Mouse (Mus musculus): ENCODE results near the gene Tbcb. TPM values are rescaled to one million over a fixed set of nuclear protein-coding genes. Genes with fewer than 3 reads are reported as not detected.

The Tbcb gene
- polyA plus RNA-seq (2016; fragmentation: Nextera tagmentation; extraction: Ambion mirVana), result 270 and 275 TPM in 2 replicates

DNA sequence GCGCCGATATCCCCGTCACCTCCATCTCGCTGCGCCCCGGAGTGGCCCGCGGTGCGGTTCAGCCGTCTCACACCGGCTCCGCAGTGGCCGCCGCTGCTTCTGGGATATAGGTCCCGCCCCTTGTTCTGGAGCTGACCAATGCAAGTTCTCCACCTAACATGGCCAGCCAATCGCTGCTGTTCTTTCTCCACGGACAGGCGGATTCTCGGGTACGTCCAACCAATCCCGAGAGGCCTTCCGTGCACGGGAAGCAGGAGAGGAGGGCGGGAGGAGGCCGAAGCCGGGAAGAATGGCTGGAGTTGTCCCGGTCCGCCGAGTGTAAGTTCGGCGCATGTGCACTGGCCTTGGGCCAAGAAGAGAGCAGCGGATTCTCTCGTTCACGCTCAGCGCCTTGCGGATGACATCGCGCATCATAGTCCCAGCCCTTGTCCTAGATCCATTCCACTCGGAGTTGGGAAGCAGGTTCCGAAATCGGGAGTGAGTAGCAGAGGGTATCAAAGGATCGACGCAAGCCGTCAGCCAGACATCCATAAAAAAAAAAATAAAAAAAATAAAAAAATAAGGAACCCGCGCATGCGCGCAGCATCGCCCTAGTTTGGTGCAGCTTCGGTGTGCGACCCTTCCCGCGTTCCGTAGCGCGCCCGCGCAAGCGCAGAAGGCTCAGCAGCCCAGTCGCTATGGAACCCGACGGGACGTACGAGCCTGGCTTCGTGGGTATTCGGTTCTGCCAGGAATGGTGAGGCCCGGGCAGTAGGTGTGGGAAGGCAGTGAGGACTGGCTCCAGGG is at the start of gene Tbcb, which contains the start of gene Polr2i:
Tbcb (minus strand) TSS at position 604 of the 786 bp plus-strand sequence.
Polr2i (plus strand) TSS at position 280 of the 786 bp plus-strand sequence.
- H3K4me1 ChIP-seq, result peaks cover 23% of the 10 kb centered on the region
- peak within 1 kb of the TSS; percentile 92 for H3K27ac ChIP-seq (replicated peaks)
- no peaks in the 10 kb centered on the region for H3K27me3 ChIP-seq (replicated peaks; ENCODE audit: low read depth, poor library complexity, severe bottlenecking)
- H3K4me3 ChIP-seq, result peak within 1 kb of the TSS; percentile 68
- under 1% methylated on average over 67 of the region's 67 CpGs for WGBS
- peaks cover 54% of the 10 kb centered on the region for H3K36me3 ChIP-seq (replicated peaks)
- peak; percentile 97 for DNase-seq (ENCODE audit: low spot score)
- H3K9me3 ChIP-seq, result no peaks in the 10 kb centered on the region

DNA sequence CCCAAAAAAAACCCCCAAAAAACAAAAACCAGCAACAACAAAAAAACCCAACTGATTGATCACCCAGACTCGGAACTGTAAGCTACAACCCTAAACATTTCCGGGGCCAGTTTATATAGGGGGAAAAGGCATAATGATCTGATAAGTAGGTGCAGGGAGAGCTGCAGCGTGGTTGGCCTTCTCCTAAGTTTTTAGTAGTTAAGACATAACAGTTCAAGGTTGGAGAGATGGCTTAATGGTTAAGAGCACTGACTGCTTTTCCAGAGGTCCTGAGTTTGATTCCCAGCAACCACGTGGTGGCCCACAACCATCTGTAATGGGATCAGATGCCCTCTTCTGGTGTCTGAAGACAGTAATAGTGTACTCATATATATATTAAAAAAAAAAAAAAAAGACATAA is 49.5 kb upstream of the Tbcb start:
- 82% methylated on average over 4 of the region's 4 CpGs for WGBS
- no peaks in the 10 kb centered on the region for H3K27me3 ChIP-seq (replicated peaks; ENCODE audit: low read depth, poor library complexity, severe bottlenecking)
- no peaks in the 10 kb centered on the region for H3K36me3 ChIP-seq (replicated peaks)
- no peaks in the 10 kb centered on the region for H3K9me3 ChIP-seq
- H3K4me1 ChIP-seq, result peaks cover 20% of the 10 kb centered on the region
- no peak for DNase-seq (ENCODE audit: low spot score)
- no peak overlapping the region; the same call in 1 of the 2 replicates for H3K4me3 ChIP-seq
- H3K27ac ChIP-seq (replicated peaks), result no peak overlapping the region

GRCm38 (mm10) chr7:30280670-30281138 is 48.6 kb upstream of the Tbcb start:
- H3K27ac ChIP-seq (replicated peaks), result peak overlapping the region; percentile 86
- H3K4me3 ChIP-seq, result peak overlapping the region; percentile 78
- peak; percentile 85 for DNase-seq (ENCODE audit: low spot score)
- H3K9me3 ChIP-seq, result no peaks in the 10 kb centered on the region
- peaks cover 20% of the 10 kb centered on the region for H3K4me1 ChIP-seq
- under 1% methylated on average over 20 of the region's 20 CpGs for WGBS
- H3K36me3 ChIP-seq (replicated peaks), result no peaks in the 10 kb centered on the region
- H3K27me3 ChIP-seq (replicated peaks; ENCODE audit: low read depth, poor library complexity, severe bottlenecking), result no peaks in the 10 kb centered on the region

GRCm38 (mm10) chr7:30279951-30280669 is 48.0 kb upstream of the Tbcb start, which contains the start of the genes Thap8 and Wdr62:
TSS of gene Thap8 (plus strand) at chr7:30280094.
TSS of gene Wdr62 (minus strand) at chr7:30280419.
- H3K4me3 ChIP-seq, result peak within 1 kb of the TSS; percentile 78
- no peaks in the 10 kb centered on the region for H3K27me3 ChIP-seq (replicated peaks; ENCODE audit: low read depth, poor library complexity, severe bottlenecking)
- H3K9me3 ChIP-seq, result no peaks in the 10 kb centered on the region
- no peaks in the 10 kb centered on the region for H3K36me3 ChIP-seq (replicated peaks)
- H3K4me1 ChIP-seq, result peaks cover 20% of the 10 kb centered on the region
- peak within 1 kb of the TSS; percentile 86 for H3K27ac ChIP-seq (replicated peaks)
- WGBS, result under 1% methylated on average over 49 of the region's 49 CpGs
- DNase-seq (ENCODE audit: low spot score), result peak; percentile 95

- peak overlapping the region; percentile 86 for H3K27ac ChIP-seq (replicated peaks)
- H3K9me3 ChIP-seq, result no peaks in the 10 kb centered on the region
- H3K36me3 ChIP-seq (replicated peaks), result no peaks in the 10 kb centered on the region
- peak overlapping the region; percentile 78 for H3K4me3 ChIP-seq
- peaks cover 20% of the 10 kb centered on the region for H3K4me1 ChIP-seq
- no peak for DNase-seq (ENCODE audit: low spot score)
- no peaks in the 10 kb centered on the region for H3K27me3 ChIP-seq (replicated peaks; ENCODE audit: low read depth, poor library complexity, severe bottlenecking)
- under 1% methylated on average over 6 of the region's 6 CpGs for WGBS
Measured at GRCm38 (mm10) chr7:30279536-30279935, 47.5 kb upstream of the Tbcb start.

- H3K36me3 ChIP-seq (replicated peaks), result 0 out of 2 replicates have a peak, but pooled peaks cover 1% of the 10 kb centered on the region
- H3K4me3 ChIP-seq, result peak overlapping the region; percentile 78; the same call in 1 of the 2 replicates
- peaks cover 20% of the 10 kb centered on the region for H3K4me1 ChIP-seq
- no peaks in the 10 kb centered on the region for H3K27me3 ChIP-seq (replicated peaks; ENCODE audit: low read depth, poor library complexity, severe bottlenecking)
- no peak overlapping the region for H3K27ac ChIP-seq (replicated peaks)
- WGBS, result 52% methylated on average over 2 of the region's 2 CpGs
- DNase-seq (ENCODE audit: low spot score), result no peak
- no peaks in the 10 kb centered on the region for H3K9me3 ChIP-seq
Measured at GRCm38 (mm10) chr7:30278911-30279310, 46.8 kb upstream of the Tbcb start.

DNA sequence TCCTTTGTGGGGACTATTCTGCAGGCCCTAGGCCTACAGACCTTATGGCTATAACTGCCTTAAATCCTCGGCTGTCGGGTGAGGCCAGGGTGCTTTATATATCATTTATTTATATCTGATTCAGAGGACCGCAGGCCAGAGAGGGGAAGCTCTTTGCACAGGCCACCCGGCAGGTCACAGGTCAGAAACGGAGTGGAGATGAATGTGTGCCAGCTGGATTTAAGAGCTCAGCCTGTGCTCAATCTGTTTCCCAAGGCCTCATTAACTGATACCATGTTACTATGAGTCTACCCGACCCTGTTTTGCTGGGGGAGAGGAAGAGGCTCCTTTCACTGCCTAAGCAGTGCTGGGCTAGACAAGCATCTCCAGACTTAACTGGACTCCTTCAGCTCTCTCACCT is 42.3 kb upstream of the Tbcb start:
- Histone ChIP-seq H3K4me3 (no peak overlapping the region), H3K27ac (replicated peaks) (no peak overlapping the region), H3K27me3 (replicated peaks; ENCODE audit: low read depth, poor library complexity, severe bottlenecking) (no peaks in the 10 kb centered on the region), H3K36me3 (replicated peaks) (peaks cover 45% of the 10 kb centered on the region), H3K9me3 (no peaks in the 10 kb centered on the region), H3K4me1 (peaks cover 7% of the 10 kb centered on the region)
- 77% methylated on average over 6 of the region's 6 CpGs for WGBS
- DNase-seq (ENCODE audit: low spot score), result no peak

- peaks cover 91% of the 10 kb centered on the region for H3K36me3 ChIP-seq (replicated peaks)
- H3K4me3 ChIP-seq, result no peak overlapping the region
- H3K27me3 ChIP-seq (replicated peaks; ENCODE audit: low read depth, poor library complexity, severe bottlenecking), result no peaks in the 10 kb centered on the region
- 90% methylated on average over 4 of the region's 4 CpGs for WGBS
- H3K4me1 ChIP-seq, result no peaks in the 10 kb centered on the region
- H3K9me3 ChIP-seq, result no peaks in the 10 kb centered on the region
- H3K27ac ChIP-seq (replicated peaks), result no peak overlapping the region
- DNase-seq (ENCODE audit: low spot score), result no peak
Measured at GRCm38 (mm10) chr7:30269641-30270040, 37.6 kb upstream of the Tbcb start.

DNA sequence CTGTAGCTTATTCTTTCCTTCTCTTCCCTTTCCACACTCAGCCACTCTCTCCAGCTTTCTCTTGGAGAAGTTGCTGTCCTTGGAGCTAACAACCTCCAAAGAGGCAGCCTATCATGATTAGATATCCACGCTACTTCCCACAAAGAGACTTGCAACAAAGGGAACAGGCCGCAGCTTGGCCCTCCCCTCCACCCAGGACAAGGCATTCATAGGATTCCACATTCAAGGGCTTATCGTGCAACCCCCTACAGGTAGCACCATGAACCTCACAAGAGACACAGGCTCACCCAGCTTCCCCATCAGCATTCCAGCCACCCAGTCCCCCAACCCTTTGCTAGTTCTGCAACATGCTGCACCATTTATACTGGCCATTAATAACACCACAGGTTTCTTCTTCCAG is 34.7 kb upstream of the Tbcb start:
- WGBS, result 89% methylated on average over 3 of the region's 3 CpGs
- H3K36me3 ChIP-seq (replicated peaks), result peaks cover 89% of the 10 kb centered on the region
- H3K27me3 ChIP-seq (replicated peaks; ENCODE audit: low read depth, poor library complexity, severe bottlenecking), result no peaks in the 10 kb centered on the region
- H3K4me1 ChIP-seq, result no peaks in the 10 kb centered on the region
- no peaks in the 10 kb centered on the region for H3K9me3 ChIP-seq
- no peak overlapping the region for H3K4me3 ChIP-seq
- no peak overlapping the region for H3K27ac ChIP-seq (replicated peaks)
- no peak for DNase-seq (ENCODE audit: low spot score)

DNA sequence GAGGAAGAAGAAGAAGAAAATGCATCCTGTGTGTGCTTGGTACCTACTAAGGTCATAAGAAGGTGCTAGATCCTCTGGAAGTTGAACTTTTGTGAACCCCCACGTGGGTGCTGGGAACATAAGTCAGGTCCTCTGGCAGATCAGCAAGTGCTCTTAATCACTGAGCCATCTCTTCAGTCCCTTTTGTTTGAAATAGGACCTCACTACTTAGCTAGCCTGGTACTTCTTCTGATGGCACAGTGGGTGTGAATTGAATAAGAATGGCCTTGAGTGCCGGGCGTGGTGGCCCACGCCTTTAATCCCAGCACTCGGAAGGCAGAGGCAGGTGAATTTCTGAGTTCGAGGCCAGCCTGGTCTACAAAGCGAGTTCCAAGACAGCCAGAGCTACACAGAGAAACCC is 33.9 kb upstream of the Tbcb start:
- Histone ChIP-seq H3K9me3 (no peaks in the 10 kb centered on the region), H3K27ac (replicated peaks) (no peak overlapping the region), H3K4me1 (no peaks in the 10 kb centered on the region), H3K4me3 (no peak overlapping the region), H3K27me3 (replicated peaks; ENCODE audit: low read depth, poor library complexity, severe bottlenecking) (no peaks in the 10 kb centered on the region), H3K36me3 (replicated peaks) (peaks cover 89% of the 10 kb centered on the region)
- WGBS, result 89% methylated on average over 7 of the region's 7 CpGs
- no peak for DNase-seq (ENCODE audit: low spot score)

- no peak for DNase-seq (ENCODE audit: low spot score)
- no peaks in the 10 kb centered on the region for H3K9me3 ChIP-seq
- H3K36me3 ChIP-seq (replicated peaks), result peaks cover 87% of the 10 kb centered on the region
- no peaks in the 10 kb centered on the region for H3K4me1 ChIP-seq
- H3K4me3 ChIP-seq, result no peak overlapping the region
- WGBS, result 93% methylated on average over 5 of the region's 5 CpGs
- H3K27me3 ChIP-seq (replicated peaks; ENCODE audit: low read depth, poor library complexity, severe bottlenecking), result no peaks in the 10 kb centered on the region
- no peak overlapping the region for H3K27ac ChIP-seq (replicated peaks)
Measured at GRCm38 (mm10) chr7:30265531-30265930, 33.5 kb upstream of the Tbcb start.

GRCm38 (mm10) chr7:30265041-30265440 is 33.0 kb upstream of the Tbcb start:
- Histone ChIP-seq H3K27ac (replicated peaks) (no peak overlapping the region), H3K4me1 (no peaks in the 10 kb centered on the region), H3K4me3 (no peak overlapping the region), H3K9me3 (no peaks in the 10 kb centered on the region), H3K27me3 (replicated peaks; ENCODE audit: low read depth, poor library complexity, severe bottlenecking) (no peaks in the 10 kb centered on the region), H3K36me3 (replicated peaks) (peaks cover 82% of the 10 kb centered on the region)
- WGBS, result 81% methylated on average over 2 of the region's 2 CpGs
- no peak for DNase-seq (ENCODE audit: low spot score)
